Mouse (Mus musculus) CD4-positive helper T cell, adult 2 months (primary cell): ENCODE results near the gene Galnt9.

Experiments
- DNase-seq: peaks from one replicate; pipeline ENCODE4 v3.0.0-alpha.2; 2012; ENCODE audit warnings: low read depth, missing footprints, low spot score

The Galnt9 gene

DNA sequence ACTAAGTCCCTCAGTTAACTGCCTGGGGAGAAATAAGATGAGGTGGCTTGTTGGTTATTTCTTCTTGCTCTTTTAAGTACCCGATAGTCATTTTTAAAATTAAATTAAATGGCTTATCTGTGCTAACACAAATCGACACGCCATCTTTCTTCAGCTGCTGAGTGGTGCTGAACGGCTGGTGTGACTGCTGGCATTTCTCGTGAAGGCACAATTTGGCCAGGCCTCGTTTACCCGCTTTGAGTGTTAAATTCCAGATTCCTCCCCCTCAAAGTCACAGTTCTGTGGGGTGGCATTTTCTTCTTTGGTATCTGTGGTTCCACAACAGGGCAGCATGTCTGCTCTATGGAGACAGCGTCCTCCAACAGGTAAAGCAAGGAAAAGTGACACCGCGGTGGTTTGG, 83.2 kb downstream of the Galnt9 start:
- no peak for DNase-seq

DNA sequence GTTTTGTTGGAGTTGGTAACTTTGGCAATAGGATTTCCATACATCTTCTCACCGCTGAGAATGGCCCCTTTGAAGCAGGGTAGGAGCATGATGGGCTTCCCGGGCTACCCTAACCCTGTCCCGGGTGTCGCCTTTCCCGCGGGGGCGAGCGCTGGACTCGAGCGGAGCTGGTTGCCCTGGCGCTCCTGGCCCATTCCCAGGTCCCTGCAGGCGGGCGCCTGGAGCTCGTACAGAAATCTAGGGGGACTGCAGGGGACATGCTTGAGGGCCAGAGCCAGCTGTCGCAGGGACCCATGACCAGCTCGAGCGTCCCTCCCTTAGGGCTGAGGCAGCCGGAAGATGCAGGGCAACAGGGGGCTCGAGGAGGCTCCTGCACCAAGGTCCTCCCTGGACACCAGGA, 84.0 kb downstream of the Galnt9 start:
- DNase-seq: no peak

DNA sequence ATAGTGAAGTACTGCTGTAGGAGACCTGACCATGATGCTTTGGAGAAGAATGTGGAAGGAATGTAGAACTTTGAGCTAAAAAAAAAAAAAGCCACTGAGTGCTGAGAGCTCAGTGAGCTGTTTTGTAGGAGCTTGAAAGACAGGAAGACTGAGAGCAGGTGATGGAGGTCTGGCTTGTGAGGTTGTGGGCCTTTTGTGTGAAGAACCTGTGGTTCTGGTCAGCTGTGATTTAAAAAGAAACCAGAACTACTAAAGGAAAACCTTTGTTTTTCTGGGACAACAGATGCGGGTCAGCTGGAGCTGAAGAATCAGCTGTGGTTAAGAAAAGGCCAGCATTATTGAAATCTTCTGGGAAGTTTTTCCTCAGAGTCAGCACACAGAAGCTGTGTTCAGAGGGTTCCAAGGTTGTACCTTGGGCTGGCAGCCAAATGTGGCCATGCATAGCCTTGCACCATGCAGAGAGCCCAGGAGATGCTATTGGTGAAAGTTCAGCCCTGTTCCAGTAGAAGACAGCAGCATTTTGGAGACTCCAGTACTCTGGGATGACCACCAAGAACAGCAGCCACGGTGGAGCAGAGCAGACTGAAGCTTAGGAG, 85.5 kb downstream of the Galnt9 start:
- no peak for DNase-seq

DNA sequence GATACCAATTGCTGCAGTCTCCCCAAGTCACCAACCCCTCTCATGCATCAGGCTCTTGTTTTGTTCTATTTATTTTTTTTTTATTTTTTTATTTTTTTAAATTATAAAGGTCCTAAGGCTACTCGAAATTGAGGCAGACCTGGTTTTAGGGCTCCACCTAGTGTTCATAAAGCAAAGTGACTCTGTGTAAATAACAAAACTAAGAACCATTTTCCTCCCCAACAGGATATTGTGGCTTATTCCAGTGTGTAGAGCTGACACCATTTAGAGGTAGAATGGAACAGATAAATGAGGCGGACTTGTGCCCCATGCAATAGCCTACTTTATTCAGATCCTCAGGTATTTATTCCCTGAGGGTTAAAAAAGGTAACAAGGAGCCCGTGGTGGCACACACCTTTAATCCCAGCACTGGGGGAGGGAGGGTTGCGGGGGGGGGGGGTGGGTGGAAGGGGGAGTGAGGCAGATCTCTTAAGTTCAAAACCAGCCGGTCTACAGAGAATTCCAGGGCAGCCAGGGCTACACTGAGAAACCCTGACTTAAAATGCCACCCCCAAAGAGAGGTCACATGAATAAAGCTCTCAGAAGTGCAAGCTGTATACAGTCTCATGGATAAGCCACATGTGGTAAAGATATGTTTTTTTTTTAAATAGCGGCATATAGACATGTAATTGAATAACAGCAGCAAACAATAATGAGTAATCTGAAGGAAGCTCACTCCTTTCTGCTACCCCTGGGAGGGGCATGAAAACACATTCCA, 92.0 kb downstream of the Galnt9 start:
- DNase-seq: peak; percentile 74

DNA sequence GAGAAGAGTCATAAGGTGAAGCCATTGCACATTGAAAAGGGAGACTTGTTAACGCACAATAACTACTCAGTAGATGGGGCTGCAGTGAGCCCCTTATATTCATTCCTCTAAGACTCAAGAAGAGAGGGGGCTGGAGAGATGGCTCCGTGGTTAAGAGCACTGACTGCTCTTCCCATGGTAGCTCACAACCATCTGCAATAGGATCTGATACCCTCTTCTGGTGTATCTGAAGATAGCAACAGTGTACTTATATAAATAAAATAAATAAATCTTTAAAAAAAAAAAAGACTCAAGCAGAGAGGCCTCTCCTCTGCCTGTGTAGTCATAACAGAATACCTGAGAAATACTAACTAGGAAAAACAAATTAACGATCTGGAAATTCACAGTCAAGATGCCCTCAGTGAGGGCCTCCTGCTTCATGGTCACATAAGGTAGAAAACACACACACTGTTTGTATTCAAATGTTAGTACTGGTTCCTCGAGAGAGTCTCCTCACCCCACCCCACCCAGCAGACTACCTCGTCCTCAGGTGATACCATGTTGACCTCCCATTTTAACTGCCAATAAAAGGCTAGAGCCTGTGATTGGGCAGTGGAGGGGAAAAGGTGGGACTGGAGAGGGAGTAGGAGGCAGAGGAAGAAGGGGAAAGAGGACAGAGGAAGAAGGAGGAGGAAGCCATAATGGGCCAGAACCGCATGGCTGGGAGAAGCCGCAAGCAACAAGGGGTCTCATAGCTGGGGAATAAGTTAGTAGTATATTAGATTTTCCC, 94.3 kb downstream of the Galnt9 start:
- DNase-seq: no peak

DNA sequence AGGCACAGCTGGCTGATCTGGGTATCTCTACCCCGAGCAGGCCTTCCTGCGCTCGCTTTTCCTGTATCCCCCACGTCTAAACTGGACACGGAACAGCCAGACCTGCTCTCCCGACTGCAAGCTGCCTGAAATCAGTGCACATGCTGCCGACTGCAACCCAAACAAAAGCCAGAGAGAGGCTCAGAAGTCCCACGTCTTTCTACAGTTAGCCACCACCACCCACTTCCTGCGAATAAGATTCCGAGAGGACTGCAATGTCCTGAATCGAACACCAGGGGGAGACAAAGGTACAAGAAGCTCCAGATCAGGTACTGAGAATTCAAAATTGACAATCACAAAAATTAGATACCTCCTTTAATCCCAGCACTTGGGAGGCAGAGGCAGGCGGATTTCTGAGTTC, 95.3 kb downstream of the Galnt9 start:
- DNase-seq: peak; percentile 86

DNA sequence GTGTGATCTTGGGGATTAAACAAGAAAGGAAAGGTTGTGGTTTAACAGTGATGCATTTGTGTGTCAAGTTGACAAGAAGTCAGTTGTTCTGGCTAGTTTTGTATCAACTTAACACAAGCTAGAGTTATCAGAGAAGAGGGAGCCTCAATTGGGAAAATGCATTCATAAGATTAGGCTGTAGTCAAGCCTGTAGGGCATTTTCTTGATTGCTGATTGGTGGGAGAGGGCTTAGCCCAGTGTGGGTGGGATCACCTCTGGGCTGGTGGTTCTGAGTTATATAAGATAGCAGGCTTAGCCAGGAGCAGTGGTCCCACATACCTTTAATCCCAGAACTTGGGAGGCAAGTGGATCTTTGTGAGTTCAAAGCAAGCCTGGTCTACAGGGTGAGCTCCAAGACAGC, 102.2 kb downstream of the Galnt9 start:
- DNase-seq: no peak

DNA sequence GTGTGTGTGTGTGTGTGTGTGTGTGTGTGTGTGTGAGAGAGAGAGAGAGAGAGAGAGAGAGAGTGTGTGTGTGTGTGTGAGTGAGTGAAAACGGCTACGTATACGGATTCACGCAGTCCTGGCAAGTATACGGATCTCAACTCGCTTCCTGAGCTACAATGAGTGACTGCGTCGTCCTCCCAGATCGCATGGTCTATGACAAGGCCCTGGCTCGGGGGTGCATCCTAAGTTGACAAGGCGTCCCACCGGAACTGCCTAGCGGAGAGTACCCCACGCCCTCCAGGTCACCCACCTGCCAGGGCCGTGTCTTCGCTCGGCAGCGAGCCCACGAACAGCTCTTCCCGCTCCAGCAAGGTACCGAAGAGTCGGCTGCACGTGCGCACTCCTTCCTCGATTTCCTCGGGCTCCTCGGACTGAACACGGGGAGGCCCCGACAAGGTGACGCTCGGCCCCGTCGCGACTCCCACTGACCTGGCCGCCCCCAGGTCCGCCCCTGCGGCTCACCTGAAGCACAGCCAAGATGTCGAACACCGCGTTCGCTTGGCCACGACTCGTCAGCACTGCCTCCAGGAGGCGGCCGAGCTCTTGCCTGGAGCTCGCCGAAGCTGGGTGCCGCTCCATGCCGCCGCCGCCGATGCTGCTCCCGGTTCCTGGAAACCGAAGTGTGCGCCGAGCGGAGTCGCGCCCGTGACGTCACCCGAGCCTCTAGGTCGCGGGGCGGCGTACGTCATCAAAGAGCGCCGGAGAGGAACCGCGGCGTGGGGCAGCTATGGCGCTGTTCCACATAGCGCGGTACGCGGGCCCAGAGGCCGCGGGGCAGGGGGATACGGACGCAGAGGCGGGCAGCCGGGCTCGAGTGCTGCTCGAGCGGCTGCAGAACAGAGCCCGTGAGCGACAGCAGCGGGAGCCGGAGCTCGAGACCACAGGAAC, 108.8 kb downstream of the Galnt9 start, which contains the start of the genes Noc4l and Ddx51:
Noc4l (minus strand) TSS at position 699 of the 930 bp plus-strand sequence.
Ddx51 (plus strand) TSS at position 733 of the 930 bp plus-strand sequence.
- DNase-seq: peak; percentile 96

DNA sequence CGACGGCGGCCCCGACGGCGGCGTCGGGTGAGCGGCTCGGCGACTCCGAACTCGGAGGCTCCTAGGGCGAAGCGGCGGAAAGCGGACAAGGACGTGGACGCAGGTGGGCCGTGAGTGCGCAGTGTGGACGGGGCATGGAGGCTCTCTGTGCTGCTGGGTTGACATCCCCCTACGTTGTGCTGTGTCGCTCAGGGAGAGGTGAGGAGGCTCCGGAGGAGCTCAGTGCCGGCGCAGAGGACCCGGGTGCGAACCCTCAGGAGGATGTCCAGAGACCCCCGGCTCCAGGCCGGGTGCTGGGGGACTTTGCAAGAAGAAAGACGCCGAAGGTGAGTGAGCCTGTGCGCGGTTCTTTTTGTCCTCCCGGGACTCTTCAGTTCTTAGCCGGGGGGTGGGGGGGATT, 109.5 kb downstream of the Galnt9 start:
- no peak for DNase-seq

DNA sequence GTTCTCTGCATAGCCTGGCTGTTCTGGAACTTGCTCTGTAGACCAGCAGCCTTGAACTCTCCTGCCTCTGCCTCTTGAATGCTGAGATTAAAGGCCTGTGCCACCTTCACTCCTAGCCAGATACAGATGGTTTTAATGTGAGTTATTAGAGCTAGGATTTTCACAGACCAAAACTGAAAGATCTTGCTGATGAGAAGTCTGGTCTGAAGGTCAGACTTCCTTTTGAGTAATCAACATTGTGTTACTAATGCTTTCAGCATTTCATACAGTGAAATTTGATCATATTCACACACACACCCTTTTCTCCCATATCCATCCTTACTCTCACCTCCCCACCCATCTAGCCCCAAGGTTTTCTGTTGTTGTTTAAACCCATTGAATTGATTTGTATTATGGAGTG, 115.5 kb downstream of the Galnt9 start:
- no peak for DNase-seq

DNA sequence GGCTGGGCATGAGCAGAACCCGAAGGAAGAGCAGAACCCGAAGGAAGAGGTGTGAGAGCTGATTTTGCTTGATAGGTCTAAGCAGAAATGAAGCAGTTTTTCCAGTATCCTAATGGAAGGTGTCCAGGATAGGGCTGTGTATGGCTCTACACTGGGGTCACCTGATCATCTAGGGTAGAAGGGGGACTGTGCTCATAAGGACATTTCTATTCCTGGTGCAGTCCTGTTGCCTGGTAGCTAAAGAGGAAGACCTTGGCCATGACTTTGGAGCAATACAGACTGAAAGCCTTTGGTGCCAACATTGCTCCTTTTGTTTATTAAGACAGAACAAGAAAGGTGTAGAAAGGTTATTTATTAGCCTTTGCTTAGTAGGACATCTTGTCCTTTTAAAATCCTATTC, 119.9 kb downstream of the Galnt9 start:
- no peak for DNase-seq

DNA sequence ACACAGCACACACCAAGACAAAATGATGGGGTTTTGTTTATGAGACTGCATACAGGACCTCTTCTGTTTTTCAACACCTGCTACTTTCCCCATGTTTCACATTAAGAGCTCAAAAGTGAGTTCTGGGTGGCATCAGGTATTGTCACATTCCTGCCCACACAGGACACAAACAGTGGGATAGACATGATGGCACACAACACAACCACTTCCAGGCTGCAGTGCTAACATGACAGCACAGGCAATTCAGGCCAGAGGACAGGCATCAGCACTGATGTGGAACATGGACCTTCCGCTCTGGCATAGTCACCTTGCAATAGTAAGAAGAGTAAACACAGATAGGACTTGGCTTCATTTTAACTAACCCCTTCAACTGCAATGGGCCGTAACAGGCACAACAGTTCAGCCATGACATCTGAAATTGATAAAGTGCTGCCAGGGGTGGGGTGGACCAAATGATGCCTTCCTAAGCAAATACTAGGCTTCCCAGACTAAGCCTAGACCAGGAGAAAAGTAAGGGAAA, 120.7 kb downstream of the Galnt9 start:
- DNase-seq: no peak

DNA sequence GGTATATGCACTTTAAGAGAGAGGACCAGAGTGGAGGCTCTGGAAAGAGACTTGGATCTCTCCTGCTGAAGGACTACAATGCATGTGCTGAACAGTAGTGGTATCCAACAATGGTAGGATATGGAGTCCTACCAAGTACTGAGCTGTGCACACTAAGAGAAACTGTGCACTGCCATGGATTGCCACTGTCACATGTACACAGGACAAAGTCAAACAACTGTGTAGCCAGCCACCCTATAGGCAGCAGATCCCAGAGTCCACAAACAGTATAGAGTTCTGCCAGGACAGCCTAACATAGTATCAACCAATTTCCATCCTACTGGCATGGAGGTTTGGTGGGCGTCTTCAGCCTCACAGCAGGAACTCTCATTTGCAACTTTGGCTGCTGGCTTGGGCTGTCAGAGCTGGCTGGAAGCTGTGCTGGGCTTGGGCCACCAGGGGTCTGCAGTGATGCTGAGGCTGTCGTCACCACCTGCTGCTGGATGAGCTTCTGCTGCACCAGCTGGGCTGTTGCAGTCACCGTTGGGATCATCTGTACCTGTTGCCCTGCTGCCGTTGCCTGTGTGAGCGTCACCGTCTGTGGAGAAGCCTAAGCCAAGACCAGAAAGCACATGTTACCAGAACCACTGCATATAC, 121.4 kb downstream of the Galnt9 start:
- no peak for DNase-seq
